Mouse (Mus musculus) intestine, embryonic 16.5 days (tissue): ENCODE data around the gene Hoxc5. TPM values are rescaled to one million over a fixed set of nuclear protein-coding genes. Genes with fewer than 3 reads are reported as not detected.

Experiments
- ATAC-seq: fragments of 200-750 bp; cut with Nextera tagmentation; 2 replicates; pipeline ENCODE4 v1.8.0; 2017; ENCODE audit warnings: moderate TSS enrichment, moderate library complexity
- H3K27ac ChIP-seq: fragments of 300-500 bp; sonication (generic); 2 replicates; pipeline ENCODE4 v1.5.1; 2014; ENCODE audit warnings: mild to moderate bottlenecking, low read length
- H3K27me3 ChIP-seq: fragments of 300-500 bp; sonication (generic); replicated peaks from 2 replicates; pipeline ENCODE4 v1.6.1; 2014; ENCODE audit warnings: low read length, control low read depth, mixed read lengths; ENCODE audit not compliant: control insufficient read depth, insufficient read depth
- H3K36me3 ChIP-seq: fragments of 300-500 bp; sonication (generic); 2 replicates; pipeline ENCODE4 v1.6.1; 2014; ENCODE audit warnings: low read length, control low read depth; ENCODE audit not compliant: control insufficient read depth, insufficient read depth
- H3K4me1 ChIP-seq: fragments of 300-500 bp; sonication (generic); 2 replicates; pipeline ENCODE4 v1.6.1; 2014; ENCODE audit warnings: low read length, control low read depth, mixed read lengths; ENCODE audit not compliant: control insufficient read depth, insufficient read depth
- H3K4me2 ChIP-seq: fragments of 300-500 bp; sonication (generic); 2 replicates; pipeline ENCODE4 v1.6.1; 2014; ENCODE audit warnings: low read depth, low read length, control low read depth
- H3K4me3 ChIP-seq: fragments of 300-500 bp; sonication (generic); 2 replicates; pipeline ENCODE4 v1.5.1; 2014; ENCODE audit warnings: mild to moderate bottlenecking, low read length
- H3K9ac ChIP-seq: fragments of 300-500 bp; sonication (generic); 2 replicates; pipeline ENCODE4 v1.6.1; 2014; ENCODE audit warnings: low read depth, low read length
- H3K9me3 ChIP-seq: fragments of 300-500 bp; sonication (generic); 2 replicates; pipeline ENCODE4 v1.6.1; 2016; ENCODE audit warnings: low read length, control low read depth; ENCODE audit not compliant: control insufficient read depth
- WGBS: fragments of 180-500 bp; shearing (Covaris S2); extraction: QIAGEN DNeasy Blood & Tissue Kit; methylation state at CpG from one replicate; pipeline ENCODE4 v1.1.7; 2014; 5-methylcytosine and 5-hydroxymethylcytosine counted together
- polyA plus RNA-seq: library from polyadenylated mRNA; unstranded; fragments of >200 nt; fragmentation: Nextera tagmentation; extraction: Ambion mirVana; gene quantifications from 2 replicates; pipeline ENCODE4 v1.2.1, GENCODE M21; 2015

Hoxc5 gene
- polyA plus RNA-seq, 1 experiment from 2014 or later: 6.8 TPM

- WGBS: 7% methylated on average over 11 of the region's 11 CpGs
Observed at GRCm38 (mm10) chr15:102992206-102992605, 25.0 kb downstream of the Hoxc5 start.

DNA sequence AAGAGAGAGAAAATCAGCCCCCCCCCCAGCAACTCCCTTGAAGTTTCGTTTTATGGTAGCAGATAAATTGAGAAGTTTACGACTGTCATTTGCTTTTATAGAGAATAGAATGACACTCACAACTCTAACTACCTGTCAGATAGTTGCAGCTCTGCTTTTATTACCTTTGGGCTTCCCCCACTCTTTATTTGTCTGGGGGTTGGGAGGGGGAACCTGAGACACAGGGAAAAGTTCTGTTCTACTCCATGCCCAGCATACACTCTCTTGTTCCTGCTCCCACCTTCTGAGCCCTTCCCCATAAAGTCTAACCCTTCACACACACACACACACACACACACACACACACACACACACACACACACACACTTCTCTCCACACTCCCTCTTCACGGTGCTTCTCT is 25.6 kb downstream of the Hoxc5 start:
- Histone ChIP-seq H3K4me2 (no peak overlapping the region), H3K4me1 (no peaks in the 10 kb centered on the region), H3K36me3 (no peaks in the 10 kb centered on the region), H3K9me3 (no peaks in the 10 kb centered on the region), H3K4me3 (peak overlapping the region; percentile 48; the same call in 1 of the 2 replicates), H3K9ac (no peak overlapping the region), H3K27ac (no peak overlapping the region), H3K27me3 (peaks cover 79% of the 10 kb centered on the region)
- no peak for ATAC-seq
- WGBS: 15% methylated on average over 3 of the region's 3 CpGs

More at GRCm38 (mm10) chr15:102992206-102992605, 25.0 kb downstream of the Hoxc5 start:
- no peaks in the 10 kb centered on the region for H3K9me3 ChIP-seq
- peak overlapping the region; percentile 48 for H3K4me3 ChIP-seq
- ATAC-seq: no peak
- H3K9ac ChIP-seq: peak overlapping the region; percentile 12
- H3K4me1 ChIP-seq: no peaks in the 10 kb centered on the region; the same call in 1 of the 2 replicates
- peaks cover 78% of the 10 kb centered on the region for H3K27me3 ChIP-seq
- H3K27ac ChIP-seq: no peak overlapping the region
- H3K4me2 ChIP-seq: peak overlapping the region; percentile 39
- H3K36me3 ChIP-seq: no peaks in the 10 kb centered on the region

GRCm38 (mm10) chr15:102996548-102996947 is 29.3 kb downstream of the Hoxc5 start:
- H3K4me1 ChIP-seq: peaks cover 8% of the 10 kb centered on the region; the same call in 1 of the 2 replicates
- WGBS: 8% methylated on average over 9 of the region's 9 CpGs
- no peak overlapping the region for H3K4me3 ChIP-seq
- no peaks in the 10 kb centered on the region for H3K9me3 ChIP-seq
- no peak for ATAC-seq
- no peak overlapping the region for H3K27ac ChIP-seq
- peaks cover 81% of the 10 kb centered on the region for H3K27me3 ChIP-seq
- no peaks in the 10 kb centered on the region for H3K36me3 ChIP-seq
- no peak overlapping the region for H3K9ac ChIP-seq
- H3K4me2 ChIP-seq: peak overlapping the region; percentile 22

- WGBS: 7% methylated on average over 3 of the region's 3 CpGs
- Histone ChIP-seq H3K4me3 (peak overlapping the region; percentile 49), H3K9ac (peak overlapping the region; percentile 43; the same call in 1 of the 2 replicates), H3K27ac (peak overlapping the region; percentile 78), H3K4me1 (peaks cover 8% of the 10 kb centered on the region; the same call in 1 of the 2 replicates), H3K27me3 (peaks cover 79% of the 10 kb centered on the region), H3K4me2 (peak overlapping the region; percentile 41; the same call in 1 of the 2 replicates), H3K9me3 (no peaks in the 10 kb centered on the region), H3K36me3 (no peaks in the 10 kb centered on the region)
- no peak for ATAC-seq
Observed at GRCm38 (mm10) chr15:102997431-102997830, 30.2 kb downstream of the Hoxc5 start.

DNA sequence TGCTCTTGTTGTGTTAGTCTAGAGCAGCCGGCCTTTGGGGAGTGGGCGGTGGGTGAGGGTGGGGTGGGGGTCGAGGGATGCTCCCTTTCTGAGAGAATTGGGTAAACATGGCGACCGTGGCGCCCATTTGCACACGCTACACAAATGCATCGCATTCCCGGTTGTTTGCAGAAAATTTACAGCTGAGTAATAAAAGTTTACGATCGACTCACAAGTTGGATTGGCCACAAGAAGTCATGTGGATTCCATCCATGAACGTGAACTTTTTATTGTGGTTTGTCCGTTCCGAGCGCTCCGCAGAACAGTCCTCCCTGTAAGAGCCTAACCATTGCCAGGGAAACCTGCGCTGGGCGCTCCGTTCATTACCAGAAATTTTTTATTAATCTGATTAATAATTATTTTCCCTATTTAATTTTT is 30.7 kb downstream of the Hoxc5 start, which contains the start of gene Hoxc6:
Gene Hoxc6 (plus strand): TSS at position 319 of the 417 bp plus-strand sequence.
- Histone ChIP-seq H3K27ac (peak within 1 kb of the TSS; percentile 78), H3K4me1 (peaks cover 8% of the 10 kb centered on the region; the same call in 1 of the 2 replicates), H3K9me3 (no peaks in the 10 kb centered on the region), H3K4me2 (peak within 1 kb of the TSS; percentile 72), H3K36me3 (no peaks in the 10 kb centered on the region), H3K4me3 (peak within 1 kb of the TSS; percentile 49), H3K9ac (peak within 1 kb of the TSS; percentile 72), H3K27me3 (peaks cover 79% of the 10 kb centered on the region)
- WGBS: 2% methylated on average over 19 of the region's 19 CpGs
- ATAC-seq: peak; percentile 43; the same call in 1 of the 2 replicates

- peaks cover 83% of the 10 kb centered on the region for H3K27me3 ChIP-seq
- peak overlapping the region; percentile 72 for H3K4me2 ChIP-seq
- H3K4me1 ChIP-seq: peaks cover 8% of the 10 kb centered on the region; the same call in 1 of the 2 replicates
- no peaks in the 10 kb centered on the region for H3K9me3 ChIP-seq
- peak overlapping the region; percentile 49 for H3K4me3 ChIP-seq
- peak overlapping the region; percentile 78 for H3K27ac ChIP-seq
- ATAC-seq: peak; percentile 36
- no peaks in the 10 kb centered on the region for H3K36me3 ChIP-seq
- WGBS: 1% methylated on average over 19 of the region's 19 CpGs
- H3K9ac ChIP-seq: peak overlapping the region; percentile 72
Observed at GRCm38 (mm10) chr15:102998608-102999182, 31.5 kb downstream of the Hoxc5 start.

DNA sequence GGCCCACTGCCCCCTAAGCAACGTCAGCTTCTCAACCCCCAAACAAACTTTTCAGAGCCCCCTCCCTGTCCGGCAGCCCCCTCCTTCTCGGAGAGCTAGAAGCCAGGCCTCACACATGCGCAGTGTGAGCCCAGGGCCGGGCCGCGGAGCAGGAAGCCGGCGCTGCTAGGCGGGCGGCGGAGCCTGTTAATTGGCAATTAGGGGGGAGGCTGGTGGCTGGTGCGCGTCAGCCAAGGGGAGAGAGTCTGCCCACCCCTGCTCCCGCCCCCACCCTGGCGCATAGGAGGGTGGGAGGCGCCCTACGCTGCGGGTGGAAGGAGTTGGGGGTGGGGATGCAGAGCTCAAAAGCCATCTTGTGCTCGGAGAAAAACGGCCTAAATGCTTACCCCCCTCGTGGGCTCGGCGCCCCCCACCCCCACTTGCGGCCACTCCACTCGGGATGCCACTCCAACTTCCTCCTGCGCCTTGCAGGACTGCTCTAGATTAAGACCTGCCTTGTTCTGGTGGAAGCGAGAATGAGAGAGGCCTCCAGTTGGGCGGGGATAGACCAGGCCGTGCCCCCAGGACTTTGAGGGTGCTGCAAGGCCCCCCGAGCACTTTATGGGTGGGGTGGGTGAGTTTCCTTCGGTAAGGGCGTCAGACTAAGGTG is 32.1 kb downstream of the Hoxc5 start:
- Histone ChIP-seq H3K27me3 (peaks cover 88% of the 10 kb centered on the region), H3K4me3 (peak overlapping the region; percentile 49), H3K4me1 (peaks cover 8% of the 10 kb centered on the region; the same call in 1 of the 2 replicates), H3K27ac (peak overlapping the region; percentile 78), H3K9ac (peak overlapping the region; percentile 72), H3K36me3 (no peaks in the 10 kb centered on the region), H3K9me3 (no peaks in the 10 kb centered on the region), H3K4me2 (peak overlapping the region; percentile 72)
- WGBS: 1% methylated on average over 33 of the region's 33 CpGs
- peak; percentile 76 for ATAC-seq

- Histone ChIP-seq H3K9ac (peak overlapping the region; percentile 72), H3K9me3 (no peaks in the 10 kb centered on the region)
- ATAC-seq: peak; percentile 16
Observed at GRCm38 (mm10) chr15:102999955-103000354, 32.7 kb downstream of the Hoxc5 start.

DNA sequence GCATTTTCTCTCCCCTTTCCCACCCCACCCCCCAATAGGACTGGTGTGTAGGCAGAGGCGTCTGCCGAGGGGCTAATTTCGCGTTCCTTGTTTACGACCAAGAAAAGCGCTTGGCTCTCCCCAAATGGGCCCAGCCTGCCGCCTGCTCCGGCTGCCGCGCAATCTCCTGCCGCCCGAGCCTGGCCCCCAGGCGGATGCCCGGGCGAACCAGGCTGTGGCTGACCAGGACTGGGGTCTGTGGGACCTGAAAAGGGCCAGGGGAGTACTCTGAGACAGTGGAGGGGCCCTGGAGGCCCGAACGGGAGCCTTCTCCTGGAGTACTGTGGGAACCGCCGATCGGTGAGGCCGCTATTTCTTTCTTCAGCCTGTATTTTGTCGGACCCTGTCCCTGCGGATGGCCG is 33.3 kb downstream of the Hoxc5 start:
- Histone ChIP-seq H3K4me2 (peak overlapping the region; percentile 72), H3K36me3 (no peaks in the 10 kb centered on the region), H3K4me3 (peak overlapping the region; percentile 49), H3K4me1 (peaks cover 8% of the 10 kb centered on the region; the same call in 1 of the 2 replicates), H3K27ac (peak overlapping the region; percentile 78), H3K9me3 (no peaks in the 10 kb centered on the region), H3K27me3 (peaks cover 88% of the 10 kb centered on the region), H3K9ac (peak overlapping the region; percentile 72)
- ATAC-seq: no peak
- 5% methylated on average over 24 of the region's 24 CpGs for WGBS

More at GRCm38 (mm10) chr15:102999955-103000354, 32.7 kb downstream of the Hoxc5 start:
- H3K4me3 ChIP-seq: peak overlapping the region; percentile 49
- H3K27me3 ChIP-seq: peaks cover 88% of the 10 kb centered on the region
- 7% methylated on average over 11 of the region's 11 CpGs for WGBS
- peak overlapping the region; percentile 72 for H3K4me2 ChIP-seq
- H3K4me1 ChIP-seq: peaks cover 8% of the 10 kb centered on the region; the same call in 1 of the 2 replicates
- no peaks in the 10 kb centered on the region for H3K36me3 ChIP-seq
- H3K27ac ChIP-seq: peak overlapping the region; percentile 78
